Mouse (Mus musculus) MEL (cell line): ENCODE measurements at regions not wholly inside any gene's neighbourhood (a gene's known extent, or its start where the extent isn't known, plus 50 kb on each side); places are given as distances from the start of the nearest gene placed in this dataset.

ENCODE experiments used
- DNase-seq: peaks from one replicate; pipeline ENCODE4 v3.0.0; 2011; ENCODE audit warnings: low read depth, low spot score
- H3K27ac ChIP-seq: 2 replicates; pipeline ENCODE4 v1.5.1; 2012; ENCODE audit warnings: low read depth, mild to moderate bottlenecking, control low read depth, low read length, moderate library complexity; ENCODE audit not compliant: control insufficient read depth
- H3K27me3 ChIP-seq, 2 experiments: fragments of 150-350 bp in 1 of 2; sonication (generic) in 1 of 2; 2 replicates each; pipeline ENCODE4 v1.6.1; 2012; ENCODE audit warnings: low read length in 2 of 2, mild to moderate bottlenecking in 2 of 2, improper control_type of control experiment in 1 of 2, moderate library complexity in 1 of 2; ENCODE audit not compliant: insufficient read depth in 2 of 2, control insufficient read depth in 1 of 2
- H3K36me3 ChIP-seq, 2 experiments: 2 replicates each; pipeline ENCODE4 v1.6.1; 2012 to 2014; ENCODE audit warnings: low read length in 2 of 2, improper control_type of control experiment in 1 of 2, inconsistent platforms in 1 of 2, mild to moderate bottlenecking in 1 of 2; ENCODE audit not compliant: insufficient read depth in 2 of 2, control insufficient read depth in 1 of 2
- H3K4me1 ChIP-seq, 2 experiments: fragments of 150-350 bp in 1 of 2; sonication (generic) in 1 of 2; 2 replicates each; pipeline ENCODE4 v1.6.1; 2012; ENCODE audit warnings: low read length in 2 of 2, improper control_type of control experiment in 1 of 2, mild to moderate bottlenecking in 1 of 2; ENCODE audit not compliant: insufficient read depth in 2 of 2, control insufficient read depth in 1 of 2
- H3K4me3 ChIP-seq, 2 experiments: fragments of 150-350 bp in 1 of 2; sonication (generic) in 1 of 2; 2 replicates each; pipeline ENCODE4 v1.5.1; 2012; ENCODE audit warnings: low read depth in 2 of 2, low read length in 2 of 2, mild to moderate bottlenecking in 2 of 2, moderate library complexity in 2 of 2, control low read depth in 1 of 2, improper control_type of control experiment in 1 of 2; ENCODE audit not compliant: control insufficient read depth in 1 of 2, insufficient read depth in 1 of 2
- H3K79me2 ChIP-seq: 2 replicates; pipeline ENCODE4 v1.6.1; 2012; ENCODE audit warnings: mild to moderate bottlenecking, low read length, moderate library complexity; ENCODE audit not compliant: control insufficient read depth, poor library complexity, insufficient read depth
- H3K9ac ChIP-seq: 2 replicates; pipeline ENCODE4 v1.6.1; 2012; ENCODE audit warnings: low read depth, mild to moderate bottlenecking, control low read depth, low read length, moderate library complexity; ENCODE audit not compliant: control insufficient read depth, poor library complexity, severe bottlenecking
- H3K9me3 ChIP-seq: fragments of 150-350 bp; sonication (generic); replicated peaks from 2 replicates; pipeline ENCODE4 v1.6.1; 2012; ENCODE audit warnings: mild to moderate bottlenecking, low read length, improper control_type of control experiment, moderate library complexity; ENCODE audit not compliant: insufficient read depth
- BHLHE40 ChIP-seq: IDR thresholded peaks from 2 replicates; pipeline ENCODE4 v1.6.1; 2012; ENCODE audit warnings: low read depth, mild to moderate bottlenecking, inconsistent platforms, low read length, improper control_type of control experiment, borderline replicate concordance
- CTCF ChIP-seq, 3 experiments: IDR thresholded peaks in 2 of 3; conservative IDR thresholded peaks in 1 of 3; 2 replicates each; pipeline ENCODE4 v1.5.1; 2011 to 2012; ENCODE audit warnings: low read length in 3 of 3, low read depth in 2 of 3, mild to moderate bottlenecking in 2 of 3, improper control_type of control experiment in 1 of 3, inconsistent platforms in 1 of 3, mixed read lengths in 1 of 3, moderate library complexity in 1 of 3; ENCODE audit not compliant: control insufficient read depth in 1 of 3, insufficient read depth in 1 of 3, poor library complexity in 1 of 3, severe bottlenecking in 1 of 3
- E2F4 ChIP-seq: IDR thresholded peaks from 2 replicates; pipeline ENCODE4 v1.6.1; 2011; ENCODE audit warnings: low read depth, low read length, improper control_type of control experiment, borderline replicate concordance
- ELF1 ChIP-seq: IDR thresholded peaks from 2 replicates; pipeline ENCODE4 v1.6.1; 2014; ENCODE audit warnings: low read depth, mild to moderate bottlenecking, inconsistent platforms, low read length, improper control_type of control experiment, moderate library complexity
- GABPA ChIP-seq: IDR thresholded peaks from 2 replicates; pipeline ENCODE4 v1.6.1; 2012; ENCODE audit warnings: low read depth, mild to moderate bottlenecking, inconsistent platforms, low read length, improper control_type of control experiment, moderate library complexity
- JUND ChIP-seq: IDR thresholded peaks from 2 replicates; pipeline ENCODE4 v1.6.1; 2011; ENCODE audit warnings: low read depth, mild to moderate bottlenecking, improper control_type of control experiment, low read length
- MAFK ChIP-seq: IDR thresholded peaks from 2 replicates; pipeline ENCODE4 v1.6.1; 2011; ENCODE audit warnings: low read depth, mild to moderate bottlenecking, low read length, improper control_type of control experiment, borderline replicate concordance
- MAX ChIP-seq: IDR thresholded peaks from 2 replicates; pipeline ENCODE4 v1.6.1; 2011; ENCODE audit warnings: low read length, improper control_type of control experiment
- MEF2A ChIP-seq: IDR thresholded peaks from 2 replicates; pipeline ENCODE4 v1.6.1; 2014; ENCODE audit warnings: low read depth, mild to moderate bottlenecking, inconsistent platforms, low read length, improper control_type of control experiment; ENCODE audit not compliant: poor library complexity, insufficient replicate concordance, severe bottlenecking; ENCODE audit errors: extremely low read depth
- MYC ChIP-seq: IDR thresholded peaks from 2 replicates; pipeline ENCODE4 v1.6.1; 2011; ENCODE audit warnings: low read depth, mild to moderate bottlenecking, low read length, improper control_type of control experiment, moderate library complexity
- NELFE ChIP-seq: IDR thresholded peaks from 2 replicates; pipeline ENCODE4 v1.6.1; 2011; ENCODE audit warnings: low read depth, low read length, improper control_type of control experiment
- POLR2A ChIP-seq, 2 experiments: IDR thresholded peaks; 2 replicates each; pipeline ENCODE4 v1.6.1; 2011 to 2012; ENCODE audit warnings: low read length in 2 of 2, mild to moderate bottlenecking in 2 of 2, control low read depth in 1 of 2, improper control_type of control experiment in 1 of 2, low read depth in 1 of 2, moderate library complexity in 1 of 2; ENCODE audit not compliant: control insufficient read depth in 1 of 2, insufficient read depth in 1 of 2, poor library complexity in 1 of 2
- POLR2AphosphoS5 ChIP-seq: IDR thresholded peaks from 2 replicates; pipeline ENCODE4 v1.6.1; 2012; ENCODE audit warnings: low read depth, borderline replicate concordance, mild to moderate bottlenecking, inconsistent platforms, low read length, moderate library complexity, mixed read lengths
- RAD21 ChIP-seq: IDR thresholded peaks from 2 replicates; pipeline ENCODE4 v1.6.1; 2011; ENCODE audit warnings: mild to moderate bottlenecking, low read depth, low read length, improper control_type of control experiment
- SMC3 ChIP-seq: IDR thresholded peaks from 2 replicates; pipeline ENCODE4 v1.6.1; 2011; ENCODE audit warnings: low read depth, low read length, improper control_type of control experiment
- TAL1 ChIP-seq: IDR thresholded peaks from 2 replicates; pipeline ENCODE4 v1.6.1; 2012; ENCODE audit warnings: mild to moderate bottlenecking, inconsistent platforms, low read length, moderate library complexity, mixed read lengths
- TCF12 ChIP-seq: IDR thresholded peaks from 2 replicates; pipeline ENCODE4 v1.6.1; 2014; ENCODE audit warnings: low read depth, mild to moderate bottlenecking, inconsistent platforms, low read length, improper control_type of control experiment, moderate library complexity
- UBTF ChIP-seq: IDR thresholded peaks from 2 replicates; pipeline ENCODE4 v1.6.1; 2012; ENCODE audit warnings: low read depth, mild to moderate bottlenecking, inconsistent platforms, low read length, improper control_type of control experiment, moderate library complexity, borderline replicate concordance; ENCODE audit not compliant: insufficient read depth
- USF1 ChIP-seq: IDR thresholded peaks from 2 replicates; pipeline ENCODE4 v1.6.1; 2014; ENCODE audit warnings: low read depth, mild to moderate bottlenecking, inconsistent platforms, low read length, improper control_type of control experiment, moderate library complexity
- USF2 ChIP-seq, 2 experiments: IDR thresholded peaks; 2 replicates each; pipeline ENCODE4 v1.6.1; 2011 to 2012; ENCODE audit warnings: improper control_type of control experiment in 2 of 2, low read length in 2 of 2, borderline replicate concordance in 1 of 2, inconsistent platforms in 1 of 2, low read depth in 1 of 2, mild to moderate bottlenecking in 1 of 2; ENCODE audit not compliant: insufficient read depth in 1 of 2
- ZC3H11A ChIP-seq: IDR thresholded peaks from 2 replicates; pipeline ENCODE4 v1.6.1; 2012; ENCODE audit warnings: low read depth, mild to moderate bottlenecking, inconsistent platforms, low read length, improper control_type of control experiment
- ZMIZ1 ChIP-seq: IDR thresholded peaks from 2 replicates; pipeline ENCODE4 v1.6.1; 2012; ENCODE audit warnings: low read depth, mild to moderate bottlenecking, inconsistent platforms, low read length, improper control_type of control experiment, moderate library complexity

- Histone ChIP-seq H3K9me3 (no peaks in the 10 kb centered on the region), H3K4me3 (no peak overlapping the region), H3K4me1 (peaks cover 2 to 27% of the 10 kb centered on the region in 2 experiments; a peak in 3 of 4 replicates), H3K27ac (no peak overlapping the region), H3K36me3 (peaks cover 0 to 32% of the 10 kb centered on the region in 2 experiments; a peak in 2 of 4 replicates), H3K79me2 (no peaks in the 10 kb centered on the region), H3K27me3 (no peaks in the 10 kb centered on the region), H3K9ac (no peak overlapping the region)
- TF ChIP-seq ELF1 = no peak
- TF ChIP-seq MAX = no peak
- no peak for TF ChIP-seq BHLHE40
- no peak for TF ChIP-seq RAD21
- TF ChIP-seq TCF12 = no peak
- no peak for TF ChIP-seq MYC
- TF ChIP-seq CTCF (IDR thresholded peaks at IDR 0.05 in 2 of 3, conservative IDR thresholded peaks at IDR 0.05 in 1 of 3; ENCODE audit: control insufficient read depth in 1 of 3, insufficient read depth in 1 of 3, low read depth in 2 of 3, low read length in 3 of 3, poor library complexity in 1 of 3, severe bottlenecking in 1 of 3) = no peak
- TF ChIP-seq USF2 (IDR thresholded peaks at IDR 0.05; ENCODE audit: borderline replicate concordance in 1 of 2, insufficient read depth in 1 of 2, low read depth in 1 of 2, low read length in 2 of 2) = no peak
- no peak for TF ChIP-seq JUND
- no peak for TF ChIP-seq MEF2A
- no peak for TF ChIP-seq ZMIZ1
- no peak for TF ChIP-seq GABPA
- no peak for TF ChIP-seq SMC3
- TF ChIP-seq POLR2AphosphoS5 = no peak
- no peak for TF ChIP-seq NELFE
- no peak for TF ChIP-seq E2F4
- DNase-seq = no peak
These were observed 183.5 kb upstream of the Jmjd1c start for GRCm38 (mm10) chr10:66912440-66912839.

- Histone ChIP-seq H3K79me2 (no peaks in the 10 kb centered on the region), H3K27ac (no peak overlapping the region), H3K4me3 (no peak overlapping the region), H3K9ac (no peak overlapping the region), H3K4me1 (peaks cover 2 to 22% of the 10 kb centered on the region in 2 experiments; a peak in 3 of 4 replicates), H3K27me3 (no peaks in the 10 kb centered on the region), H3K36me3 (peaks cover 0 to 31% of the 10 kb centered on the region in 2 experiments; a peak in 2 of 4 replicates), H3K9me3 (no peaks in the 10 kb centered on the region)
- DNase-seq = no peak
- TF ChIP-seq E2F4 = no peak
- TF ChIP-seq MAX = no peak
- TF ChIP-seq ZMIZ1 = no peak
- no peak for TF ChIP-seq USF1
- TF ChIP-seq NELFE = no peak
- no peak for TF ChIP-seq UBTF
- no peak for TF ChIP-seq MAFK
- TF ChIP-seq CTCF (IDR thresholded peaks at IDR 0.05 in 2 of 3, conservative IDR thresholded peaks at IDR 0.05 in 1 of 3; ENCODE audit: control insufficient read depth in 1 of 3, insufficient read depth in 1 of 3, low read depth in 2 of 3, low read length in 3 of 3, poor library complexity in 1 of 3, severe bottlenecking in 1 of 3) = no peak
- no peak for TF ChIP-seq TAL1
- no peak for TF ChIP-seq BHLHE40
- no peak for TF ChIP-seq ZC3H11A
- TF ChIP-seq POLR2A (IDR thresholded peaks at IDR 0.05; ENCODE audit: control insufficient read depth in 1 of 2, insufficient read depth in 1 of 2, low read depth in 1 of 2, low read length in 2 of 2, poor library complexity in 1 of 2) = no peak
These were observed 182.7 kb upstream of the Jmjd1c start for GRCm38 (mm10) chr10:66913187-66913586.
